Mouse (Mus musculus) left cerebral cortex, postnatal 14 days (tissue): Measurements from ENCODE around the gene Lonrf3. TPM values are rescaled to one million over a fixed set of nuclear protein-coding genes. Genes with fewer than 3 reads are reported as not detected.
A peak's percentile ranks its signal among the peaks of the same experiment; 100 is the strongest.

ENCODE experiments used
- DNase-seq, 2 experiments: peaks; one replicate each; pipeline ENCODE4 v3.0.0; 2021 to 2022; ENCODE audit warnings: low spot score in 2 of 2, mixed read lengths in 1 of 2
- intact Hi-C: fragments of 180-260 bp; cut with DNase I; formaldehyde crosslinking; loops from one replicate; pipeline ENCODE4 v1.15.1; 2025
- long read RNA-seq, 2 experiments: library from polyadenylated mRNA; stranded (forward); transcript quantifications; one replicate each; pipeline ENCODE4 v2.0.0; 2021
- microRNA-seq, 2 experiments: library from miRNA; unstranded; fragments of <30 nt; microRNA quantifications; one replicate each; pipeline ENCODE4 v1.2.0; 2022
- total RNA-seq, 2 experiments: library from RNA; stranded (reverse); gene quantifications; 2 replicates each; pipeline ENCODE4 v1.2.3; 2021

Lonrf3 gene
- 1 to 10 TPM; 8.9 to 9.7 TPM for total RNA-seq
- long read RNA-seq, experiment 1, partial matches to known transcripts = 0 of 3 reads
- long read RNA-seq, experiment 1, other reads (novel, unspliced or antisense) = 1 of 3 reads
- long read RNA-seq, experiment 2, partial matches to known transcripts = 0 of 1 reads
- long read RNA-seq, experiment 2, other reads (novel, unspliced or antisense) = 0 of 1 reads

DNA sequence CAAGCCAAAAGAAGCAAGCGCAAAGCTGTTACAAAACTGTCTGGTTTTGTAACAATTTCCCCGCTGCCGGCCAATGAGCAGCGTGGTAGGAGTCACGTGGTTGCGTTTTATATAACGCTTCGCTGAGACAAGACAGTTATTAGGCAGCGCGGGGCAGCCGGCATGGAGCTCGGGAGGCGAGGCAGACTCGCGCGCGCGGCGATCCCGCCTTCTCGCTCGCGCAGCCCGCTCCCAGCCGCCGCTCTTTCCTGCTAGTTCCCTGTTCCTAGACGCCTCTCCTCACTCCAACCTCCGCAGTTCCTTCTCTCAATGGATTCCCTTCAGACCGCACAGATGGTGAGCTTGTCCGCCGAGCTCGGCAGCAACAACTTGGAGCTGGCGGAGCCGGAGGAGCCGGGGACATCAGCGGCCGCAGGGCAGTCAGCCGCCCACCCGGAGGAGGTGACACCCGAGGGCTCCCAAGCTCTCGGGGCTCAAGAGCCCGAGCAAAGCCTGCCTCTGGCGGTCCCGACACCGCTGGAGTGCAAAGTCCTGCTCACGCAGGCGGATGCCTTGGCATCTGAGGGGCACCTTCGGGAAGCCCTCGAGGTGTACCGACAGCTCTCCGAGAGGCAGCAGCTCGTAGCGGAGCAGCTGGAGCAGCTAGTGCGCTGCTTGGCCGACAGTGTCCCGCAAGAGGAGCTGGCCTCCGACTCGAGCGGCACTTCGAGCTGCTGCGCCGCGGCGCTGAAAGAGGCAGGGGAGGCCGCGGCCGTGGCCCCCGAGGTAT is at the start of gene Lonrf3:
Lonrf3 (plus strand) TSS at position 83 of the 769 bp plus-strand sequence.
- intact Hi-C loops = loop anchor here (5.0 kb wide), 1 partner anchor 101 kb away; no protein-coding TSS in a partner anchor
- DNase-seq = peak; percentile 76 to 80

DNA sequence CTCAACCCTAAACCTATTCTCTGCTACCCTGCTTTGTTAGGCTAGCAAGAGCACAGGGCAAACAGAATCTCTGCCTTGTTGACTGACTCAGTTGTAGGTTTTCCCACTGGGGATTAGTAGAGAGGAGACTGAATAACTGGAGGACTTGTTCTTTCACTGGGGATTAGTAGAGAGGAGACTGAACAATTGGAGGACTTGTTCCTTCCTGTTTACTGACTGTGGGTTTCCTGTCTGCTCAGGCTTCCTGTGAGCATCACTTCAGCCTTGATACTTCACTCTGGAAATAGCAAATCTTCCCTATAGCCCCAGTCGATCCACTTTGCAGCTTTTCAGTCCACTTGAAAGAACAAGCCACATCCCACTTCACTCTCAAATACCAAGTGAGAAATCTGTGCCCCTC is 49.4 kb upstream of the Lonrf3 start:
- intact Hi-C loops = no loop called here

DNA sequence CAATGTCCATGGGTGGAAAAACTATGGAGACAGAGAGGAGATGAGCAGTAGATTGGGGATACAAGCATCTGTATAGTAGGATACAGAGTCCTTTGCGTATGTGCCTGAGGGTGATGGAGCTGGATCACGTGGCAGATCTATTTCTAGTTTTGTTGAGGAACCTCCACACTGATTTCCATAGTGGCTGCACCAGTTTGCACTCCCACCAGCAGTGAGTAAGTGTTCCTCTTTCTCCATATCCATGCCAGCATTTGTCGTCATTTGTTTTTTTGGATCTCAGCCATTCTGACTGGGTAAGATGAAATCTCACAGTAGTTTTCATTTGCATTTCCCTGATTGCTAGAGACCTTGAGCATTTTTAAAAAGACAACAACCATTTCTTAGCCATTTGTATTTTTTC is 16.7 kb upstream of the Lonrf3 start:
- peak; percentile 51 to 73 for DNase-seq
- intact Hi-C loops = no loop called here

More for the DNA sequence above, 49.4 kb upstream of the Lonrf3 start:
- no peak for DNase-seq

DNA sequence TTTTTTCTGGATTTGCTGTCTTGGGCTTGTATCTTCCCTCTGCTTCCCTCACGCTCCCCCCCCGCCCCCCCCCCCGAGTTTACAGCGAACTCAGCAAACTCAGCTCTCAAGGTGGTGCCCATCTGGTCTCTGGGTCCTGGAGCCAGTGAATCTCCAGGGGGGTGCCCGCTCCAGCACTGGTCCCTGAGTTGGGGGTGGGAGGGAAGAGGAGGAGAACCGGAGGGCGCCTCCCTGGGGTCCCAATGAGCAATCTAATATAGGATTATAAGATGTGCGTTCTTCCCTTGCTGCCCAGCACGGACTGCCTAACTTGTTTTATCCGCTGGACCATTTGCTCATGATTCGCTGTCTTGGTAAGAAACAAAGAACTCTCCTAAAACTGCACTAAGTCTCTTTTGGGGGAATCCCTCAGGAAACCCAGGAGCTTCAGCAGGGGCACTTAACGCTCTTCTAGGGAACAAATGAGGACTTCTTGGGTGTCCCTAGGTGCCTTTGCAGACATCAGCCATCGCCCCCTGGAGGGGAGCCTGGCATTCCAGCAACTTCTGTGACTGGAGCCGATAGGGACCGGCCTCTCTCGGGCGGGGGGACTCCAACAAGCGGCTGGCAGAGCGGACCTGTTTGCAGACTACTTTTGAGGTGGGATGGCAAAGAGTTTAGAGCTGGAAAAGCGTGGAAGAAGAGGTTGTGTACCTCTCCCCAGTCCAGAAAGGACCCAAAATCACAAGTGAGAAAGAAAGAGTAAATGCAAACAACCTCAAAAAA is 480 bp upstream of the Lonrf3 start:
- peak in 1 of 2 experiments; percentile 19 for DNase-seq
- intact Hi-C loops = loop anchor here (5.0 kb wide), 1 partner anchor 100 kb away; no protein-coding TSS in a partner anchor

DNA sequence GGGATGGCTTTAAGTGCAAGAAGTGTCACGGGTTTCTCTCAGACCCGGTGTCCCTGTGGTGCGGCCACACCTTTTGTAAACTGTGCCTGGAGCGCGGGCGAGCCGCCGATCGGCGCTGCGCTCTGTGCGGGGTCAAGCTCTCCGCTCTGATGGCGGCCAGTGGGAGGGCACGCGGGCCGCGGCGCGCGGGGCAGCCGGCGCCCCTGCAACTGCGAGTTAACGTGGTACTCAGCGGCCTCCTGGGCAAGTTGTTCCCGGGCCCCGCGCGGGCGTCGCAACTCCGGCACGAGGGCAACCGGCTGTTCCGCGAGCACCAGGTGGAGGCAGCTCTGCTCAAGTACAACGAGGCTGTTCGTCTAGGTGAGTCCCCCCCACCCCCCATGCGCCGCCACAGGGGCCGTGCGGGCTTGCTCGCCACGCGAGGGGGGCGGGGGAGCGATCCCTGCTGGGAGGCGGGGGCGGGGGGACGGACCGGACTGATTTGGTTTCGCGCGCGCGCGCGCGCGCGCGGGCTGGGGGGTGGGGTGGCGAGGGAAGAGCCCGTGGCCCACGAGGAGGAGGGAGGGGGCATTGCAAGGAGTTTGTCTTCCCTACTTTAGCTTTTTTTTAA is 992 bp downstream of the Lonrf3 start:
- no peak for DNase-seq
- intact Hi-C loops = loop anchor here (5.0 kb wide), 1 partner anchor 102 kb away; no protein-coding TSS in a partner anchor

DNA sequence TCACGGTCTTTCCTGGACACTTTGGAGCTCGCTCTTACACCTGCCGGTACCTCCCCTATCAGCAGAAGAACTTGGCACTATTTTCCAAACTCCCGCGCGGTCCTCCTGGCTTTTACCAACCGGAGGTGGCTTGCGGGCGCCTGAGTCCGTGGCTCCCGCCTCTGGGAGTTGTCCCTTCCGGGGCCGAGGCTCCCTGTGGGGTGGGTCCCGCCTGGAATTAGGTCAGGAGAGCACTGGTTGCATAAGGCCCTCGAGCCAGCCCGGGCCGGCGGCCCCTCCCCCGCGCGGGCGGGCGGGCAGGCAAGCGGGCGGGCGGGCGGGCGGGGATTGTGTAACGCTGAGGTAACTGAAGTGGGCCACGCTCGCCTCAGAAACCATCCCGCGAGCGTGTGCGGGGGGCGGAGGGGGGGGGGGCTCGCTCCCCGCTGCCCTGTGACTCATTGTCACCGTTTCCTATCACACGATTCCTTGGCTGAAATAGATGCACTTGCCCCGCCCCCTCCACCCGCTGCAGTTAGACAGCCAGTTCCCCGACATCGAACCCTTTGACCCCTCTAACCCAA is 1.8 kb downstream of the Lonrf3 start:
- DNase-seq = peak in 1 of 2 experiments; percentile 5
- intact Hi-C loops = loop anchor here (5.0 kb wide), 1 partner anchor 103 kb away; no protein-coding TSS in a partner anchor

DNA sequence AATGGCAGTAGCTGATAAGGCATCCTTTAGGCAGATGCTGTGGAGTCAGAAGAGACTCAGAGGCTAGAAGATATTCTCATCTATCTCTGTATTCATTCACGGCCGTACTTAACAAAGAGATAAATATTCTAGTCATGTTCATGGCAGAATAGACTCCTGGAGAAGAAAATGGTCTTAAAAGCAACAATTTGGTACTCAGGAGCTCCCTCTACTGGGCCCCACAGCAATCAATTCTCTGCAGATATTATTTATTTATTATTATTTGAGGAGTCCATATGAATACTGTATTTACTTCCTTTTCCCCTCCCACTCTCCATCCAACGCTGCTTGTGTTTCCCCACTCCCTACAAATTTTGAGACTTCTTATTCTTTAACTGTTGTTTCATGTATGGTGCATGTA is 24.3 kb downstream of the Lonrf3 start:
- peak in 1 of 2 experiments; percentile 24 for DNase-seq
- intact Hi-C loops = loop anchor here (2.0 kb wide), 1 partner anchor 126 kb away; no protein-coding TSS in a partner anchor

DNA sequence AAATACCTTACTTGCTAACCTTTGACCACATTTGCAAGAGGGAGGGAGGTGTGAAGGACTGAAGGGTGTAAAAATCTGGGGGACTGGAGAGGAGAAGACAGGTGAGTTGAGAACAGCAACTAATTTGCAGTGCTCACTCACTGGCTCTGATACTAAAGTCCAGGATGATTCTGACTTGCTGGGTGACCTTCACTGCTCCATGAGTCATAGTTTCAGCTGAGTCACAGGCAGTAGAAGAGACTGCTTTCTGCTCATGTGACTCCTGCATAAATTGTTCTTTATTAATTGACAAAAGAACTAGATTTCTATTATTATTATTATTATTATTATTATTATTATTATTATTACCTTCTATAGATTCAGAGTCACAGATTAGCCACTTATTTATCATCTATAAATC is 57.2 kb downstream of the Lonrf3 start:
- no peak for DNase-seq
- intact Hi-C loops = no loop called here

DNA sequence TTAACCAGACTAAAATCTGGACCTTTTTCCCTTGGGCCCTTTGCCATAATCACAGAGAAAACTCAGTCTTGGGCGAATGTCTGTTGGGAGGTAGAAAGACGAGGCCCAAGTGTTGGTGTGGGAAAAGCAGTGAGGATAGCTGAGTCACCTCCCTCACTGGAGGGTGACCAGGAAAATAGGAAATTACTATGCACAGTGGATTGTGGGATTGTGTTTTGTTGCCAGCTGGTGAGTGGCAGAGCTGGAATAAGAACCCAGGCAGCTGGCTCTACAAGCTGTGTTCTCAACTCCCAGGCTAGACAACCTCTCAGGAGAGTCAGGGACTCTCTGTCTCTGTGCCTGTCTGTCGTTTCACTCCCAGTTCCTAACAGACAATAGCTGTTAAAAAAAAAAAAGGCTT is 61.8 kb downstream of the Lonrf3 start:
- intact Hi-C loops = loop anchor here (5.0 kb wide), 1 partner anchor 163 kb away; no protein-coding TSS in a partner anchor
- peak; percentile 45 to 59 for DNase-seq

DNA sequence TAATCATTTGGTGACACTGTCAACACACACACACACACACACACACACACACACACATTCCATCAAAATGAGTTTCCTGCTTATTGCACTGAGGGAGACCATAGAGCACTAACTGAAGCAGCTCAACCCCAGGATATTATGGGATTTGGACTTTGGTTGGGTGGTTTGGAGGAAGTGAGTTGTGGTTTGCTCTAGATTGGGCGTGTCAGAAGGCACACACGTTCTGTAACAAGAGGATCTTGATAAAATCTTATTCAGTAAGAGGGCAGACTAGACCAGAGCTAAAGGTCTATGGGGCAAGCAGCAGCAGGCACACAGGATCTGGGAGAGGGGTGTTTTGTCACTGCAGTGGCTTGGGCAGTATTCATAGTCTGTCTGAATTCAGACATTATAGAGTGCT is 62.4 kb downstream of the Lonrf3 start:
- intact Hi-C loops = loop anchor here (5.0 kb wide), 1 partner anchor 163 kb away; no protein-coding TSS in a partner anchor
- DNase-seq = no peak

DNA sequence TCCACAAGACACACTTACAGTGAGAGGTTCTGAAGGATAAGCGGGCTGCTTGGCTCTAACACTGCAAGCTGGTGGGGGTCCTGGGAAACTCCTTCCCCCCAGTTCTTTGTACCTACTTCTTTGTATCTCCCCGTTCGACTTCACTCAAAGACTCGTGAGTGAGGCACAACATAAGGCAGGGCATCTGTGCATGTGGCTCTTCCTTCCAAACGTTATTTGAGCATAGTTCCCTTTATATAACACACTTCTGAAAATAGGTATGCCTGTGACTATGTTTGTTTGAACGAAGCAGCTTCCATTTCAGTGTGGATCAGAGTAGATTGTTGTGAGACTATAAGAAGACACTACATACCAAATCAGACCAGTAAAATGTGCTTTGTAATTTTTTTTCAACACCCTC is 64.5 kb downstream of the Lonrf3 start:
- peak; percentile 22 to 23 for DNase-seq
- intact Hi-C loops = loop anchor here (5.0 kb wide), 1 partner anchor 165 kb away; no protein-coding TSS in a partner anchor

DNA sequence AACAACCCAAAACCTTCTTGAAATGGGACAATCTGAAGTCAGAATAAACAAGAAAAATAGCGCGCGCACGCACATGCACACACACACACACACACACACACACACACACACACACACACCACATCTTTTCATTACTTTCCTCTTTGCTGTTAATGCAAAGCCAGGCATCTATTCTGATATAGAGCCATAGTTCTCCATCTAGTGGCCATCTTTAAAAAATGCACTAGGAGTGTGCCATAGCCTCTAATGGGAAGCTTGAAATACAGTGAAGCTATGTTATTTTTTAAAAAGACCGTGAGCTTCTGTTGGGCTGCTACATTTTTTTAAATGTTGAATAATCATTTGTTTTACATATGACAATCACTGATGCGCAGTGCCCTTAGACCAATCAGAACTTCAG is 65.1 kb downstream of the Lonrf3 start:
- intact Hi-C loops = loop anchor here (5.0 kb wide), 1 partner anchor 166 kb away; no protein-coding TSS in a partner anchor
- DNase-seq = peak in 1 of 2 experiments; percentile 26

DNA sequence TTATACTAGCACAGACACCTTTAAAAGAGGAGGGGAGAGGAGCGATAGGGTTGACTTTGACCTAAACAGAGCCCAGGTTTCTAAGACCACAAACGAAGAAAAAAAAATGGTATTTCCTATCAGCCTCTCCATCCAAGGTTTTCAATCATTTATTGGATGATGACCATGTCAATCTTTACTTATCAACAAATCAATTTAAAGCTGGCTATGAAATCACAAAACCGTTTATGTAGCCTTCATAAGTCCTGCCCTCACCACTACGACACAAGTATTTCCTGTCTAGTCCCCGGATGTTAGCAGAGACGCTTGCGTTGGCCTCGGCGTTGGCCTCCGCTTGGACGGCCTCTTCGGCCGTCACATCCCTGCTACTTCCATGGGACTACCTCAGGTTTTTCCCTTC is 72.8 kb downstream of the Lonrf3 start, which contains the start of gene Gm6268:
Gm6268 (plus strand) TSS at position 301 of the 400 bp plus-strand sequence.
- DNase-seq = no peak
- intact Hi-C loops = no loop called here

DNA sequence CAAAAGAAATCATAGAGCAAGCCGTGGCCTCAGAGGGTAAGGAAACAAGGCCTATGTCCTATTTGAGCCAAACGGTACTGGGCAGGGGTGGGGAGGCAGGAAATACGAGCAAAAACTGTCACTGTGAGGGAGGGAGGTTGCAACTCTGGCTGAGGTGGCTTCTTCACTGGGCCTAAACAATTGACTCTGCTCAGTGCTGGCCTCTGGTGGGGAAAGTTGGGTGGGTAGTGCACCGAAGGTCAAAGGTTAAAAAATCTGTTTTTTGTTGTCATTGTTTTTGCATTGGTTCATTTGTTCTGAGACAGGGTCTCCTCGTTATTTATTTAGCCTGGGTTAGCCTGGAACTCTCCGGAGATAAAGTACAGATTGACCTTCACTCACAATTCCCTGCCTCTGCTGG is 74.2 kb downstream of the Lonrf3 start:
- intact Hi-C loops = no loop called here
- DNase-seq = no peak

Small RNAs within 50 kb of the gene (microRNA-seq; reads per million reads assigned to microRNA genes)
- gene Gm44485 = 0 reads per million in 2 experiments

Other genes with a start within 250 kb of the Lonrf3 start
- 1 to 10 TPM; 4.1 to 4.5 TPM for gene Il13ra1, start 216.2 kb upstream of the Lonrf3 start, total RNA-seq
- 10 to 100 TPM; 51.8 to 73.2 TPM for gene Zcchc12, start 132.4 kb upstream of the Lonrf3 start, total RNA-seq
- not detected for gene Gm6268, start 72.9 kb downstream of the Lonrf3 start, total RNA-seq
- gene Gm14569, start 163.5 kb downstream of the Lonrf3 start, total RNA-seq = under 1 TPM; 0.46 to 0.74 TPM